Mouse (Mus musculus): ENCODE data around the gene Vnn3.
A peak's percentile ranks its signal among the peaks of the same experiment; 100 is the strongest.

Gene Vnn3

DNA sequence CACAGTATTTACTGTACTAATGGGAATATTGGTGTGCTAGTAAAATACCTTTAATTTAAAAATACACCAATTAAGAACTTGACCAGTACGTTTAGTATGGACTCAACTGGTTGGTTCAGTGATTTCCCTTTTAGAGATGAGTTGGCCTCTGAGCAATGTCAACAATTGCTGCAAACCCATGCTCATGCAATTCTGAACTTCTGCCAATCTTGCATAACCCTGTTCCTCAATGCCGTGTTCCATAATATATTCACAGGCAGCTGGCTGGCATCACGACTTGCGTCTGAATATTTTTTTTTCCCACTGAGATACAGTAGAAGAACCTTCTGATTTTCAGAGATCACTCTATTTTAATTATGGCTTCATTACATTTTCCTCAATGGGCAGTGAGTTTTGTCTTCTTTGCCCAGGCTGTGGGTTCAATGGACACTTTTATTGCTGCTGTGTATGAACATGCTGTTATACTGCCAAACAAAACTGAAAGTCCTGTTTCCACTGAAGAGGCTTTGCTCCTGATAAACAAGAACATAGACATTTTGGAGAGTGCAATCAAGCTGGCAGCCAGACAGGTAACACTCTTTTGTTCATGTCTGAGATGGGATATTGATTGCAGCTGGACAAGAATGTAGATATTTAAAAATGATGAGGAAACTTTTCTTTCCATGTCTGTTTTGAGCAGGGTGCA lies at the start of gene Vnn3:
Vnn3 (plus strand) TSS at position 235 of the 685 bp plus-strand sequence.
- DNase-seq, result no peak

GRCm38 (mm10) chr10:23802911-23803310 lies 48.4 kb upstream of the Vnn3 start:
- DNase-seq, result no peak

- DNase-seq, result no peak
Observed at GRCm38 (mm10) chr10:23804665-23805064, 46.6 kb upstream of the Vnn3 start.

DNA sequence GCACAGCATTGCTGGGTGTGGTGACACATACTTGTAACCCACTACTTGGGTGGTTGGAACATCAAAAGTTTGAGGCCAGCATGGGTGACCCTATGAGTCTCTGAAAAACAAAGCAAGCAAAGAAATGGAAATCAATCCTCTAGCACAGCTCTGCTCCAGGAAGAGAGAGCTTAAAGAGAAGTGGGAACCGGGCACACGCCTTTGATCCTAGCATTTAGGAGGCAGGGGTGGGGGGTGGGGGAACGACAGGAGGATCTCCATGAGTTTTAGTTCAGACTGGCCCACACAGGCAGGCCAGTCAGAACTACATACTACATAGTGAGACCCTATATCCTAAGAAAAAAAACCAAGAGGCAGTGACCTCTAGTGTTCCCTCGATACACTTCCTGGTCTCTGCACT lies 45.1 kb upstream of the Vnn3 start:
- no peak for DNase-seq

DNA sequence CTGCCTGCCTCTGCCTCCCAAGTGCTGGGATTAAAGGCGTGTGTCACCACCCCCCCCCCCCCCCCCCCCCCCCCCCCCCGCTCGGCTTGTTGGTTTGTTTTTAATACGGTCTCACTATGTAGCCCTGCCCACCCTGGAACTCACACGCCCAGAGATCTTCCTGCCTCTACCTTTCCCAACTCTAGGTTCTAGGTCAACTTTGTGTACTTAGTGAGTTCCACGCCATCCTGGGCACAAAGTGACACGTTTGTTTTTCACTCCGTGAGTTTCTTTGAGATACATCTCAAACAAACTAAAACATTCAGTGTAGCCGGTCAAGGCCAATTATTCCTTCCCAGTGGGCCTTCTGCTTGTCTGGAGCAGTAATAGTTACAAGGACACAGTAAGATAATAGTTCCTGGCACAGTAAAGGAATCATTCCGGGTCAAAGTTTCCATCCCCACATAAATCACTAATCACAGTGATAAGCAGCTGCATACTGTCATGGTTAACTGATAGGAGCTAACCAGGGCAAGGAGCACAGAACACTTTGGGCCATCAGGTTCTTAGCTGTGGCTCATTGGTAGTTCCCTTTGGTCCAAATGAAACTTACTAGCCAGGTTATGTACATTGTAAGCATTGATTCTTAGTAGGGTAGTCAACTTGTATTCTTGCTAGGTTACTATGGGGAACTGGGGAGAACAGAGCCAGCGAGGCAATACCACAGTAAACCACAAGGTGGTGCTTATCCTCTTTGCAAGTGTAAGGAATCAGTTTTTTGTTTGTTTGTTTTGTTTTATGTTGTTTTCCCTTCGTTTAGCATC lies 39.4 kb upstream of the Vnn3 start:
- DNase-seq, result peak in 1 of 2 experiments; percentile 79

GRCm38 (mm10) chr10:23812438-23812759 lies 38.9 kb upstream of the Vnn3 start:
- no peak for DNase-seq

- no peak for DNase-seq
Observed at GRCm38 (mm10) chr10:23812852-23813766, 38.2 kb upstream of the Vnn3 start.

GRCm38 (mm10) chr10:23815168-23815567 lies 36.1 kb upstream of the Vnn3 start:
- peak; percentile 49 to 79 for DNase-seq

GRCm38 (mm10) chr10:23816241-23816640 lies 35.0 kb upstream of the Vnn3 start:
- no peak for DNase-seq

DNA sequence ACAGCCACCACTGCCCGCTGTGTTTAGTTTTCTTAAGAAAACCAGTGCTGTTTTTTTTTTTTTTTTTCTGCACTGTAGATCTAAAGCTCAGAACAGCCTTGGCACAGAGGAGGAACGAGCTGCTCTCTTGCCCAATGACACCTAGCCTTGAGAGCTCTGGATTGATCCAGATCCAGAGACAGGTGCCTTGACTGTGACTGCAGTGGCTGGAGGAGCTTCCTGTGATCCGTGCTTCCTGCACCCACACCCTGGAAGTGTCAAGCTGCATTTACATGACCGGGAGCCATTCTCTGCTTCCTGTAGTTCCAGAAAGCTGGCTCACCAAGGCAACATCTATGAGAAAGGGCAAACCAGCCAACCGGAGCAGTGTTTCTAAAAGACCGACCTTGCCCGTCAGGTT lies 24.7 kb upstream of the Vnn3 start:
- no peak for DNase-seq

DNA sequence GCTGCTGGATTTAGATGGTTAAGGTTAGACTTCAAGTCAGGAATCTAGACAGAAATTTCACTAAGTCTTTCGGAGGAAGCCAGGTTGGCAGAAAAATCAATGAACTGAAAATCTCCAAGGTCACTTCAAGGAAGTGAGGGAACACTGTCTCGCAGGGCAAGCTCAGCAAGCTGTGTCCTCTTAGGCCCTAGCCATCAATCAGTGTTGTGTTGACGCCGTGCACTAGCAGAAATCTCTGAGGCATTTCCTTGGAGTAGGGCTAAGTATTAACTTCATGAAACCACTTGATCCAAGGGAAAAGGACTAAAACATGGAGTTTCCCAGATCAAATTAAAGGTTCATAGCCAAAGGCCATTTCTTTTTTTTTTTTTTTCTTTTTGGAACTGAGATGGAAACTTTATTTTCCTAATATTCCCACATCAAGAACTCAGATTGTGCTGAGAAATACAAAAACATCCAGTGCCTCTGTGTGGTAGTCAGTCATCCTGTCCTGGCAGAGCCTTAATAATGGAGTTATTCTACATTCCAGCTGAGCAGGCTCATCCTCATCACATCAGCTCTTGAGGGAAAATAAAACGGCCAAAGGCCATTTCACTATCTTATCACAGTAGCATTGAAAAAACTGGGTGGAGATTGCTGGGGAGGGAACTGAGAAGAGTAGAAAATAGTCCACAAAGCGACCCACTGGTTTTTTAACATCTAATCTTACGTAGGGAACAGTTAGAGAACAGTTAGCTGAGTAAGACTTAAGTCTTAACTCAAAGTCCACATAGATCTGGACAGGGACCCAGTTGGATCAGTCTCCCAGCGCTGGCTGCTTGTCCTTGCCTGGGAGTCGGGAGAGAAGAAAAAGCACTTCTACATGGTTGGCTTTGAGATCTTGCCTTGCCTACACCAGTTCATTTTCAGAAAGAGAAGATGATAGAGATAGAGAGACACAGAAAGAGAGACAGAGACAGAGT lies 15.0 kb upstream of the Vnn3 start:
- peak; percentile 35 to 48 for DNase-seq

- no peak for DNase-seq
Observed at GRCm38 (mm10) chr10:23837115-23837514, 14.1 kb upstream of the Vnn3 start.

- peak; percentile 17 to 18 for DNase-seq
Observed at GRCm38 (mm10) chr10:23838910-23839309, 12.4 kb upstream of the Vnn3 start.

GRCm38 (mm10) chr10:23839368-23839767 lies 11.9 kb upstream of the Vnn3 start:
- no peak for DNase-seq

- DNase-seq, result no peak
Observed at GRCm38 (mm10) chr10:23840496-23840895, 10.8 kb upstream of the Vnn3 start.

- DNase-seq, result no peak
Observed at GRCm38 (mm10) chr10:23852096-23852495, 834 bp downstream of the Vnn3 start.

GRCm38 (mm10) chr10:23864362-23865312 lies 13.4 kb downstream of the Vnn3 start:
- DNase-seq, result no peak

DNA sequence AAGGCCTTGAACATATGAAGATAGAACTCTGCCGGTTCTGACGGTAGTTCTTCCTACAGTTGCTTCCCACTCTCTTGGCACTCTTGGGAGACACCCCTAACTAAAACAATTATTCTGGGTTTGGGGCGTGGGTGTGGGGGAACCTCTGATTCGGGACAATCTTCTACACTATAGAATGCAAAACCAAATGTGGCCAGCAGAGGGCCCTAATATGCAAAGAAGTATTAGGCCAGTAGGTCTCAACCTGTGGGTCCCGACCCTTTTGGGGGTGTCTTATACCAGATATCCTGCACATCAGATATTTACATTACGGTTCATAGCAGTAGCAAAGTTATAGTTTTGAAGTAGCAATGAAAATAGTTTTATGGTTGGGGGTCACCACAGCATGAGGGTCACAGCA lies 29.4 kb downstream of the Vnn3 start:
- DNase-seq, result peak in 1 of 2 experiments; percentile 56

GRCm38 (mm10) chr10:23884910-23885309 lies 33.6 kb downstream of the Vnn3 start:
- DNase-seq, result peak in 1 of 2 experiments; percentile 56

- no peak for DNase-seq
Observed at GRCm38 (mm10) chr10:23886060-23886459, 34.8 kb downstream of the Vnn3 start.

GRCm38 (mm10) chr10:23892987-23893386 lies 41.7 kb downstream of the Vnn3 start:
- DNase-seq, result no peak
